Mouse (Mus musculus): ENCODE measurements around the gene Apbb2. TPM values are rescaled to one million over a fixed set of nuclear protein-coding genes. Genes with fewer than 3 reads are reported as not detected.

Gene Apbb2
- polyA plus RNA-seq, 1 experiment = 22.6 TPM

DNA sequence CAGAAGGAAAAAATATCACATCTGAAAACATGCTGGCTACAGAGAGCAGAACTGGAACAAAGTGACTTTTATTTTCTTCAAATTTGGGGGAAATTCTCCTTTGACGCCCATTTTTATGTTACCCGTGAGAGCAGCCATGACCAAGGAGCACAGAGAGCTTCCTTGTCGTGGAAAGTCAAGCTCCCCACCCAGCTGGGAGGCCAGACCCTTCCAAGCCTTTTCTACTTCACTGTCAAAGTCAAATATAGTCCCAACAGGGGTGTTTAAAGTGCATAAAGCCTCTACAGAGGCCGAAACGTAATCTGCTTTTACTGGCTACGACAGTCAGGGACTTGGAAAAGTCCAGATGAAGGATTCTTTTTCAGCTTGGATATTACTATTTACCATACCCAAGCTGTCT, 101.1 kb downstream of the Apbb2 start:
- H3ac ChIP-seq (ENCODE audit: control insufficient read depth, insufficient read length, low read depth) = no peak overlapping the region
- H3K79me3 ChIP-seq (ENCODE audit: low read depth) = peaks cover 64% of the 10 kb centered on the region
- H3K4me3 ChIP-seq (ENCODE audit: insufficient read depth, poor library complexity, severe bottlenecking) = no peak overlapping the region
- TF ChIP-seq FOSL1 (IDR thresholded peaks at IDR 0.05; ENCODE audit: insufficient read depth, low read length, poor library complexity, severe bottlenecking) = no peak
- TF ChIP-seq CEBPB (IDR thresholded peaks at IDR 0.05; ENCODE audit: low read depth) = no peak
- TF ChIP-seq MYOD1 (IDR thresholded peaks at IDR 0.05; ENCODE audit: control insufficient read depth, insufficient read length, low read depth) = no peak
- TF ChIP-seq CTCF (IDR thresholded peaks at IDR 0.05; ENCODE audit: control insufficient read depth, insufficient read depth, insufficient read length) = no peak
- no peak for TF ChIP-seq MYOG (IDR thresholded peaks at IDR 0.05; ENCODE audit: control insufficient read depth, extremely low read depth, insufficient read length)
- TF ChIP-seq MAX (IDR thresholded peaks at IDR 0.05) = no peak
- TF ChIP-seq USF1 (IDR thresholded peaks at IDR 0.05; ENCODE audit: low read depth) = no peak
- no peaks in the 10 kb centered on the region for H3K27me3 ChIP-seq (ENCODE audit: control insufficient read depth, insufficient read depth, insufficient read length)
- peaks cover 97% of the 10 kb centered on the region for H3K79me2 ChIP-seq (ENCODE audit: control insufficient read depth, insufficient read depth)
- H3K36me3 ChIP-seq (ENCODE audit: control insufficient read depth, insufficient read depth) = peaks cover 22% of the 10 kb centered on the region

GRCm38 (mm10) chr5:66516311-66516710, 102.3 kb downstream of the Apbb2 start:
- H3K27me3 ChIP-seq (ENCODE audit: control insufficient read depth, insufficient read depth, insufficient read length) = no peaks in the 10 kb centered on the region
- peaks cover 96% of the 10 kb centered on the region for H3K79me2 ChIP-seq (ENCODE audit: control insufficient read depth, insufficient read depth)
- TF ChIP-seq MYOD1 (IDR thresholded peaks at IDR 0.05; ENCODE audit: control insufficient read depth, insufficient read length, low read depth) (no peak), CEBPB (IDR thresholded peaks at IDR 0.05; ENCODE audit: low read depth) (no peak), MAX (IDR thresholded peaks at IDR 0.05) (no peak), FOSL1 (IDR thresholded peaks at IDR 0.05; ENCODE audit: insufficient read depth, low read length, poor library complexity, severe bottlenecking) (no peak), USF1 (IDR thresholded peaks at IDR 0.05; ENCODE audit: low read depth) (no peak), MYOG (IDR thresholded peaks at IDR 0.05; ENCODE audit: control insufficient read depth, extremely low read depth, insufficient read length) (no peak), CTCF (IDR thresholded peaks at IDR 0.05; ENCODE audit: control insufficient read depth, insufficient read depth, insufficient read length) (no peak)
- H3ac ChIP-seq (ENCODE audit: control insufficient read depth, insufficient read length, low read depth) = no peak overlapping the region
- peaks cover 63% of the 10 kb centered on the region for H3K79me3 ChIP-seq (ENCODE audit: low read depth)
- H3K4me3 ChIP-seq (ENCODE audit: insufficient read depth, poor library complexity, severe bottlenecking) = no peak overlapping the region
- H3K36me3 ChIP-seq (ENCODE audit: control insufficient read depth, insufficient read depth) = peaks cover 25% of the 10 kb centered on the region

- Histone ChIP-seq H3ac (ENCODE audit: control insufficient read depth, insufficient read length, low read depth) (no peak overlapping the region), H3K4me3 (ENCODE audit: insufficient read depth, poor library complexity, severe bottlenecking) (no peak overlapping the region), H3K36me3 (ENCODE audit: control insufficient read depth, insufficient read depth) (peaks cover 26% of the 10 kb centered on the region), H3K79me3 (ENCODE audit: low read depth) (peaks cover 66% of the 10 kb centered on the region), H3K79me2 (ENCODE audit: control insufficient read depth, insufficient read depth) (peaks cover 96% of the 10 kb centered on the region), H3K27me3 (ENCODE audit: control insufficient read depth, insufficient read depth, insufficient read length) (no peaks in the 10 kb centered on the region)
- no peak for TF ChIP-seq USF1 (IDR thresholded peaks at IDR 0.05; ENCODE audit: low read depth)
- TF ChIP-seq FOSL1 (IDR thresholded peaks at IDR 0.05; ENCODE audit: insufficient read depth, low read length, poor library complexity, severe bottlenecking) = no peak
- TF ChIP-seq MAX (IDR thresholded peaks at IDR 0.05) = no peak
- TF ChIP-seq CTCF (IDR thresholded peaks at IDR 0.05; ENCODE audit: control insufficient read depth, insufficient read depth, insufficient read length) = no peak
- no peak for TF ChIP-seq MYOD1 (IDR thresholded peaks at IDR 0.05; ENCODE audit: control insufficient read depth, insufficient read length, low read depth)
- no peak for TF ChIP-seq MYOG (IDR thresholded peaks at IDR 0.05; ENCODE audit: control insufficient read depth, extremely low read depth, insufficient read length)
- TF ChIP-seq CEBPB (IDR thresholded peaks at IDR 0.05; ENCODE audit: low read depth) = no peak
These were observed 103.3 kb downstream of the Apbb2 start for GRCm38 (mm10) chr5:66515271-66515670.

GRCm38 (mm10) chr5:66514659-66515058, 103.9 kb downstream of the Apbb2 start:
- no peak overlapping the region for H3ac ChIP-seq (ENCODE audit: control insufficient read depth, insufficient read length, low read depth)
- TF ChIP-seq FOSL1 (IDR thresholded peaks at IDR 0.05; ENCODE audit: insufficient read depth, low read length, poor library complexity, severe bottlenecking) (no peak), CTCF (IDR thresholded peaks at IDR 0.05; ENCODE audit: control insufficient read depth, insufficient read depth, insufficient read length) (no peak), USF1 (IDR thresholded peaks at IDR 0.05; ENCODE audit: low read depth) (no peak), MAX (IDR thresholded peaks at IDR 0.05) (no peak), CEBPB (IDR thresholded peaks at IDR 0.05; ENCODE audit: low read depth) (no peak)
- H3K79me3 ChIP-seq (ENCODE audit: low read depth) = peaks cover 63% of the 10 kb centered on the region
- no peak overlapping the region for H3K4me3 ChIP-seq (ENCODE audit: insufficient read depth, poor library complexity, severe bottlenecking)
- H3K27me3 ChIP-seq (ENCODE audit: control insufficient read depth, insufficient read depth, insufficient read length) = no peaks in the 10 kb centered on the region
- H3K36me3 ChIP-seq (ENCODE audit: control insufficient read depth, insufficient read depth) = peaks cover 31% of the 10 kb centered on the region
- peaks cover 96% of the 10 kb centered on the region for H3K79me2 ChIP-seq (ENCODE audit: control insufficient read depth, insufficient read depth)

DNA sequence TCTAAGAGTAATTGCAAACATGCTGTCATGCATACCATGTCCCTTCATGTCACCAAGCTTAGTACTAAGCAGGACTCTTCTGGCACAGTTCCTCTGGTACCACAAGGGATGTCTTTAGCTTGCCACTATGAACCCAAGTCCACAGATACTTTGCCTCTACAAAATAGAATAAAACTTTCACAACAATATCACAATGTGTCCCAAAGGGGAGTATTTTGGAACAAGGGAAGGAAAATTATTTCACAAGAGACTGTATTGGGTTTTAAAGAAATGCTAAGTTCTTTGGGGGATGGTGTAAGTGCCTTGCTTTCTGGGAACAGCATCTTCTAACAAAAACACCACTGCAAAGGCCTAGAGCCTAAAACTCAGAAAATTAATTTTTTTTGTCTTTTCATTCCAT, 105.2 kb downstream of the Apbb2 start:
- Histone ChIP-seq H3K36me3 (ENCODE audit: control insufficient read depth, insufficient read depth) (peaks cover 28% of the 10 kb centered on the region), H3K27me3 (ENCODE audit: control insufficient read depth, insufficient read depth, insufficient read length) (no peaks in the 10 kb centered on the region)
- no peak for TF ChIP-seq MYOG (IDR thresholded peaks at IDR 0.05; ENCODE audit: control insufficient read depth, extremely low read depth, insufficient read length)
- no peak for TF ChIP-seq MAX (IDR thresholded peaks at IDR 0.05)
- no peak for TF ChIP-seq CTCF (IDR thresholded peaks at IDR 0.05; ENCODE audit: control insufficient read depth, insufficient read depth, insufficient read length)
- TF ChIP-seq USF1 (IDR thresholded peaks at IDR 0.05; ENCODE audit: low read depth) = no peak
- no peak for TF ChIP-seq CEBPB (IDR thresholded peaks at IDR 0.05; ENCODE audit: low read depth)
- no peak for TF ChIP-seq FOSL1 (IDR thresholded peaks at IDR 0.05; ENCODE audit: insufficient read depth, low read length, poor library complexity, severe bottlenecking)
- TF ChIP-seq MYOD1 (IDR thresholded peaks at IDR 0.05; ENCODE audit: control insufficient read depth, insufficient read length, low read depth) = no peak

GRCm38 (mm10) chr5:66512519-66512918, 106.1 kb downstream of the Apbb2 start:
- Histone ChIP-seq H3K79me3 (ENCODE audit: low read depth) (peaks cover 59% of the 10 kb centered on the region), H3K79me2 (ENCODE audit: control insufficient read depth, insufficient read depth) (peaks cover 96% of the 10 kb centered on the region), H3K4me3 (ENCODE audit: insufficient read depth, poor library complexity, severe bottlenecking) (no peak overlapping the region), H3K27me3 (ENCODE audit: control insufficient read depth, insufficient read depth, insufficient read length) (no peaks in the 10 kb centered on the region), H3K36me3 (ENCODE audit: control insufficient read depth, insufficient read depth) (peaks cover 22% of the 10 kb centered on the region), H3ac (ENCODE audit: control insufficient read depth, insufficient read length, low read depth) (no peak overlapping the region)
- no peak for TF ChIP-seq USF1 (IDR thresholded peaks at IDR 0.05; ENCODE audit: low read depth)

More for the DNA sequence above, 105.2 kb downstream of the Apbb2 start:
- H3ac ChIP-seq (ENCODE audit: control insufficient read depth, insufficient read length, low read depth) = no peak overlapping the region
- no peak overlapping the region for H3K4me3 ChIP-seq (ENCODE audit: insufficient read depth, poor library complexity, severe bottlenecking)
- peaks cover 96% of the 10 kb centered on the region for H3K79me2 ChIP-seq (ENCODE audit: control insufficient read depth, insufficient read depth)
- peaks cover 61% of the 10 kb centered on the region for H3K79me3 ChIP-seq (ENCODE audit: low read depth)
